Mouse (Mus musculus) embryonic facial prominence, embryonic 14.5 days (tissue): ENCODE data around the gene Wdr61. TPM values are rescaled to one million over a fixed set of nuclear protein-coding genes. Genes with fewer than 3 reads are reported as not detected.
A peak's percentile ranks its signal among the peaks of the same experiment; 100 is the strongest.
"Not testable (repeated sequence)": the region's sequence is repeated elsewhere in the genome, so short reads cannot be mapped to it uniquely, and the experiment has no call there.

ENCODE experiments used
- ATAC-seq: fragments of 200-750 bp; cut with Nextera tagmentation; 2 replicates; pipeline ENCODE4 v1.8.0; 2017; ENCODE audit warnings: low read depth, moderate number of reproducible peaks, moderate TSS enrichment
- DNase-seq: peaks from one replicate; pipeline ENCODE4 v3.0.0-alpha.2; 2015; ENCODE audit warnings: low spot score
- H3K27ac ChIP-seq: fragments of 300-500 bp; sonication (generic); replicated peaks from 2 replicates; pipeline ENCODE4 v1.5.1; 2014; ENCODE audit warnings: low read depth, mild to moderate bottlenecking, low read length, moderate library complexity
- H3K27me3 ChIP-seq: fragments of 300-500 bp; sonication (generic); replicated peaks from 2 replicates; pipeline ENCODE4 v1.6.1; 2014; ENCODE audit warnings: low read length; ENCODE audit not compliant: control insufficient read depth, insufficient read depth
- H3K36me3 ChIP-seq: fragments of 300-500 bp; sonication (generic); 2 replicates; pipeline ENCODE4 v1.6.1; 2014; ENCODE audit warnings: low read length, mixed read lengths; ENCODE audit not compliant: control insufficient read depth, insufficient read depth
- H3K4me1 ChIP-seq: fragments of 300-500 bp; sonication (generic); 2 replicates; pipeline ENCODE4 v1.6.1; 2014; ENCODE audit warnings: antibody characterized with exemption, low read length; ENCODE audit not compliant: control insufficient read depth, insufficient read depth
- H3K4me2 ChIP-seq: fragments of 300-500 bp; sonication (generic); 2 replicates; pipeline ENCODE4 v1.6.1; 2014; ENCODE audit warnings: low read depth, mild to moderate bottlenecking, low read length, moderate library complexity, mixed read lengths
- H3K4me3 ChIP-seq: fragments of 300-500 bp; sonication (generic); 2 replicates; pipeline ENCODE4 v1.5.1; 2014; ENCODE audit warnings: low read depth, mild to moderate bottlenecking, low read length
- H3K9ac ChIP-seq: fragments of 300-500 bp; sonication (generic); 2 replicates; pipeline ENCODE4 v1.6.1; 2014; ENCODE audit warnings: low read depth, mild to moderate bottlenecking, low read length, moderate library complexity, mixed read lengths
- H3K9me3 ChIP-seq: fragments of 300-500 bp; sonication (generic); 2 replicates; pipeline ENCODE4 v1.6.1; 2016; ENCODE audit warnings: low read length; ENCODE audit not compliant: control insufficient read depth
- WGBS: fragments of 180-500 bp; shearing (Covaris S2); extraction: QIAGEN DNeasy Blood & Tissue Kit; methylation state at CpG from one replicate; pipeline ENCODE4 v1.1.7; 2014; 5-methylcytosine and 5-hydroxymethylcytosine counted together
- polyA plus RNA-seq: library from polyadenylated mRNA; unstranded; fragments of >200 nt; fragmentation: Nextera tagmentation; extraction: Ambion mirVana; gene quantifications from 2 replicates; pipeline ENCODE4 v1.2.1, GENCODE M21; 2014

Gene Wdr61
- polyA plus RNA-seq, 1 experiment from 2014 or later = 143 TPM

GRCm38 (mm10) chr9:54699345-54700173, 34.8 kb downstream of the Wdr61 start:
- Histone ChIP-seq H3K9me3 (no peaks in the 10 kb centered on the region), H3K27ac (no peak overlapping the region), H3K9ac (peak overlapping the region; percentile 89), H3K4me3 (peak overlapping the region; percentile 78), H3K4me2 (peak overlapping the region; percentile 92), H3K27me3 (no peaks in the 10 kb centered on the region; the same call in 1 of the 2 replicates), H3K36me3 (no peaks in the 10 kb centered on the region), H3K4me1 (0 out of 2 replicates have a peak, but pooled peaks cover 7% of the 10 kb centered on the region)
- peak; percentile 88 for DNase-seq
- peak; percentile 66 for ATAC-seq
- 0% methylated on average over 33 of the region's 92 CpGs for WGBS

GRCm38 (mm10) chr9:54699087-54699344, 35.3 kb downstream of the Wdr61 start:
- Histone ChIP-seq H3K9me3 (no peaks in the 10 kb centered on the region), H3K4me1 (0 out of 2 replicates have a peak, but pooled peaks cover 7% of the 10 kb centered on the region), H3K27ac (no peak overlapping the region), H3K9ac (peak overlapping the region; percentile 89), H3K36me3 (no peaks in the 10 kb centered on the region), H3K4me2 (peak overlapping the region; percentile 92), H3K27me3 (no peaks in the 10 kb centered on the region; the same call in 1 of the 2 replicates), H3K4me3 (peak overlapping the region; percentile 78)
- ATAC-seq (peak; percentile 55), DNase-seq (no peak)
- 9% methylated on average over 23 of the region's 27 CpGs for WGBS

- Histone ChIP-seq H3K4me1 (0 out of 2 replicates have a peak, but pooled peaks cover 7% of the 10 kb centered on the region), H3K4me2 (peak within 1 kb of the TSS; percentile 92), H3K36me3 (no peaks in the 10 kb centered on the region), H3K9ac (peak within 1 kb of the TSS; percentile 89), H3K9me3 (no peaks in the 10 kb centered on the region), H3K27me3 (no peaks in the 10 kb centered on the region; the same call in 1 of the 2 replicates), H3K27ac (no peak within 1 kb of the TSS), H3K4me3 (peak within 1 kb of the TSS; percentile 78)
- ATAC-seq = no peak; the same call in 1 of the 2 replicates
- DNase-seq = no peak
- 65% methylated on average over 15 of the region's 17 CpGs for WGBS
Observed at GRCm38 (mm10) chr9:54698318-54699086, 35.8 kb downstream of the Wdr61 start, which contains the start of gene Dnaja4. Gene Dnaja4 (plus strand): TSS chr9:54698873.

GRCm38 (mm10) chr9:54691241-54691805, 43.0 kb downstream of the Wdr61 start:
- ATAC-seq, H3K27ac ChIP-seq: not testable (repeated sequence)

GRCm38 (mm10) chr9:54690697-54691096, 43.6 kb downstream of the Wdr61 start:
- H3K4me3 ChIP-seq, DNase-seq, H3K36me3 ChIP-seq, ATAC-seq, H3K9me3 ChIP-seq, H3K27me3 ChIP-seq, H3K4me1 ChIP-seq, H3K27ac ChIP-seq, H3K9ac ChIP-seq, H3K4me2 ChIP-seq: not testable (repeated sequence)
- WGBS = 81% methylated on average over 1 of the region's 2 CpGs

More at GRCm38 (mm10) chr9:54691241-54691805, 43.0 kb downstream of the Wdr61 start:
- not testable (repeated sequence) for H3K27me3 ChIP-seq, H3K4me1 ChIP-seq, H3K36me3 ChIP-seq, H3K9me3 ChIP-seq, DNase-seq
- Histone ChIP-seq H3K4me3 (peak overlapping the region; percentile 35), H3K9ac (peak overlapping the region; percentile 1; the same call in 1 of the 2 replicates), H3K4me2 (peak overlapping the region; percentile 56)
- 2% methylated on average over 27 of the region's 31 CpGs for WGBS

GRCm38 (mm10) chr9:54689446-54689845, 44.9 kb downstream of the Wdr61 start:
- Histone ChIP-seq H3K4me1 (no peaks in the 10 kb centered on the region), H3K4me2 (no peak overlapping the region), H3K4me3 (no peak overlapping the region), H3K27me3 (no peaks in the 10 kb centered on the region), H3K36me3 (no peaks in the 10 kb centered on the region), H3K9me3 (no peaks in the 10 kb centered on the region), H3K27ac (no peak overlapping the region), H3K9ac (no peak overlapping the region)
- no peak for ATAC-seq
- DNase-seq = no peak
- WGBS = 72% methylated on average over 8 of the region's 8 CpGs

- H3K4me1 ChIP-seq = no peaks in the 10 kb centered on the region
- H3K27ac ChIP-seq = no peak overlapping the region
- no peak overlapping the region for H3K4me3 ChIP-seq
- WGBS = 60% methylated on average over 14 of the region's 14 CpGs
- H3K4me2 ChIP-seq = no peak overlapping the region
- H3K36me3 ChIP-seq = no peaks in the 10 kb centered on the region
- H3K9ac ChIP-seq = no peak overlapping the region
- H3K9me3 ChIP-seq = no peaks in the 10 kb centered on the region
- H3K27me3 ChIP-seq = no peaks in the 10 kb centered on the region
- ATAC-seq (no peak), DNase-seq (no peak)
Observed at GRCm38 (mm10) chr9:54687246-54688236, 46.8 kb downstream of the Wdr61 start.
